ENCODE assay signal across 21 mouse cellular contexts in the genomic region with DNA sequence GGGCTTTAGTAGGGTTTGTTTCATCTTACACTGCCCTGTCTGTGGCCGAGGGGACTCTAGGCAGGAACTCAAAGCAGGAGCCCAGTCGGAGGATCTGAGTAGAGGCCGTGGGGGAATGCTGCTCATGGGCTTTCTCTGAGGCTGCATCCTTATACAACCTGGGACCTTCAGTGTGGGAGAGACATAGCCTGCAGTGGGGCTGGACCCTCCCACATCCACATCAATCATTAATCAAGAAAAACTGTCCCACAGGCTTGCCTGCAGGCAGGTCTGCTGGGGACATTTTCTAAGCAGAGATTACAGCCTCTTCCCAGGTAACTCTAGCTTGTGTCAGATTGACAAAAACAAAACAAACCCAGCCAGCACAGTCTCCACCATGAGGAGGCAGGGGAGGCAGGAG. TPM values are rescaled to one million over a fixed set of nuclear protein-coding genes. Genes with fewer than 3 reads are reported as not detected.
A peak's percentile ranks its signal among the peaks of the same experiment; 100 is the strongest.
DNase-seq lines count a peak whose midpoint lies in the region; ATAC-seq and TF ChIP-seq lines count a peak whose summit lies in the region.
"Had no signal": no experiment of that assay in that cellular context is flagged by ENCODE, and none has a peak within 500 bp of the region (broad histone marks: within the 10 kb centered on the region; RNA-seq: fewer than 3 reads in every experiment).

No protein-coding gene starts in this region.

- TF ChIP-seq CTCF in kidney, adult 2 months (conservative IDR thresholded peaks at IDR 0.05; ENCODE audit: insufficient read depth, insufficient read length, low read depth, low read length) = no peak

- WGBS in kidney, adult 2 months = 50% methylated on average over 3 of the region's 3 CpGs
- 91% methylated on average over 3 of the region's 3 CpGs for WGBS in neural tube, embryonic 15.5 days

- H3K36me3 ChIP-seq in kidney, adult 2 months (ENCODE audit: control insufficient read depth, insufficient read depth, low read length) = no peaks in the 10 kb centered on the region
- peaks cover 12% of the 10 kb centered on the region for H3K36me3 ChIP-seq in neural tube, embryonic 15.5 days
- H3K36me3 ChIP-seq: midbrain, embryonic 15.5 days had no signal

- TF ChIP-seq POLR2A in kidney, adult 2 months (IDR thresholded peaks at IDR 0.05; ENCODE audit: low read depth, low read length) = no peak

- no peaks in the 10 kb centered on the region for H3K9me3 ChIP-seq in neural tube, embryonic 15.5 days (replicated peaks)
- H3K9me3 ChIP-seq: limb, embryonic 10.5 days; midbrain, embryonic 15.5 days had no signal

- H3K4me1 ChIP-seq in kidney, adult 2 months (ENCODE audit: control insufficient read depth, insufficient read depth, low read length) = peaks cover 20% of the 10 kb centered on the region
- no peaks in the 10 kb centered on the region for H3K4me1 ChIP-seq in neural tube, embryonic 15.5 days
- H3K4me1 ChIP-seq: limb, embryonic 10.5 days; midbrain, embryonic 15.5 days had no signal

- H3K27me3 ChIP-seq in kidney, adult 2 months (replicated peaks; ENCODE audit: control insufficient read depth, insufficient read depth, low read length) = no peaks in the 10 kb centered on the region
- no peaks in the 10 kb centered on the region for H3K27me3 ChIP-seq in neural tube, embryonic 15.5 days (replicated peaks)
- H3K27me3 ChIP-seq: midbrain, embryonic 15.5 days; Patski had no signal

- H3K27ac ChIP-seq in kidney, adult 2 months (ENCODE audit: insufficient read depth, low read depth, low read length) = no peak overlapping the region
- H3K27ac ChIP-seq in neural tube, embryonic 15.5 days (replicated peaks) = no peak overlapping the region
- H3K27ac ChIP-seq: limb, embryonic 10.5 days; midbrain, embryonic 15.5 days had no signal

- H3K4me3 ChIP-seq in kidney, adult 2 months (ENCODE audit: insufficient read depth, low read depth, low read length) = no peak overlapping the region
- H3K4me3 ChIP-seq in neural tube, embryonic 15.5 days (replicated peaks) = no peak overlapping the region
- H3K4me3 ChIP-seq: limb, embryonic 10.5 days; midbrain, embryonic 15.5 days had no signal

- ATAC-seq in neural tube, embryonic 15.5 days (ENCODE audit: low FRiP score) = no peak
- ATAC-seq: CD4-positive, CD25-positive, alpha-beta regulatory T cell, adult 4 months; forebrain, embryonic 16.5 days; midbrain, embryonic 15.5 days; Patski had no signal

- no peak overlapping the region for H3K9ac ChIP-seq in neural tube, embryonic 15.5 days (replicated peaks)
- H3K9ac ChIP-seq: midbrain, embryonic 15.5 days had no signal

- DNase-seq in kidney, adult 11 months = peak; percentile 70
- no peak for DNase-seq in kidney, postnatal 10 days
- DNase-seq in kidney, adult 2 months = peak; percentile 76
- peak; percentile 52 to 66 for DNase-seq in kidney, postnatal 25 days
- peak; percentile 76 for DNase-seq in yolk sac, embryonic 10.5 days (ENCODE audit: low spot score)
- DNase-seq in frontal cortex, postnatal 10 days (ENCODE audit: low spot score in 2 of 2) = no peak
- DNase-seq: adrenal gland, postnatal 14 days; cerebellum, adult 11 months; cerebellum, postnatal 10 days; embryo, embryonic 11 days; heart, postnatal 10 days; lung, adult 2 months; lung, postnatal 36 days; right cerebral cortex, postnatal 25 days had no signal

- H3K4me2 ChIP-seq in neural tube, embryonic 15.5 days = no peak overlapping the region
- H3K4me2 ChIP-seq: heart, embryonic 11.5 days; midbrain, embryonic 15.5 days had no signal

RNA-seq across cellular contexts. Expression of a gene that starts 38.9 kb away (rescaled TPM):
- polyA plus RNA-seq in kidney, adult 2 months (2012; rRNA removed) = 41.3 and 43.6 TPM in 2 replicates
- polyA plus RNA-seq in neural tube, embryonic 15.5 days (2015; fragmentation: Nextera tagmentation; extraction: Ambion mirVana) = 23.5 and 25.5 TPM in 2 replicates

Comparison
In these comparisons a context has a peak if more than half of its experiments do, and no peak if none do; other contexts are left out.
1. DNase-seq: peak in kidney, adult 11 months (single experiment), kidney, adult 2 months (single experiment), kidney, postnatal 25 days (2 of 2) and yolk sac, embryonic 10.5 days (single experiment); none in kidney, postnatal 10 days (single experiment) and frontal cortex, postnatal 10 days (0 of 2).